Mouse (Mus musculus): ENCODE measurements at regions not wholly inside any gene's neighbourhood (a gene's known extent, or its start where the extent isn't known, plus 50 kb on each side); places are given as distances from the start of the nearest gene placed in this dataset.

GRCm38 (mm10) chr3:45319257-45319656 is 58.9 kb upstream of the Pcdh10 start:
- TF ChIP-seq POU5F1 (IDR thresholded peaks at IDR 0.05; ENCODE audit: borderline replicate concordance, low read length) (no peak), CTCF (conservative IDR thresholded peaks at IDR 0.05; ENCODE audit: low read length) (peak; percentile 77)

Measured in E14TG2a.4 (cell line).